Mouse (Mus musculus): ENCODE results near the gene Prss29. TPM values are rescaled to one million over a fixed set of nuclear protein-coding genes. Genes with fewer than 3 reads are reported as not detected.

Prss29 gene
- polyA plus RNA-seq, 1 experiment from 2014 or later = not detected

- no peak for ATAC-seq (ENCODE audit: low FRiP score, low TSS enrichment)
- no peaks in the 10 kb centered on the region for H3K27me3 ChIP-seq (ENCODE audit: control insufficient read depth, insufficient read depth, low read length)
- 87% methylated on average over 3 of the region's 3 CpGs for WGBS
- H3K4me1 ChIP-seq (ENCODE audit: control insufficient read depth, insufficient read depth, low read length) = no peaks in the 10 kb centered on the region
- H3K27ac ChIP-seq (replicated peaks; ENCODE audit: low read depth, low read length) = no peak within 1 kb of the TSS
- no peak for DNase-seq
- H3K9ac ChIP-seq (replicated peaks; ENCODE audit: low read length) = no peak within 1 kb of the TSS
- no peak within 1 kb of the TSS for H3K4me3 ChIP-seq (replicated peaks; ENCODE audit: low read depth, low read length)
- H3K36me3 ChIP-seq (ENCODE audit: control insufficient read depth, insufficient read depth, low read length) = no peaks in the 10 kb centered on the region
- H3K9me3 ChIP-seq (ENCODE audit: control insufficient read depth, low read length) = no peaks in the 10 kb centered on the region
- no peak within 1 kb of the TSS for H3K4me2 ChIP-seq (ENCODE audit: low read length)
Observed at GRCm38 (mm10) chr17:25368973-25369372, 50.5 kb downstream of the Prss29 start, which contains the start of gene Tpsg1. Gene Tpsg1, plus strand, starts transcription at chr17:25369273.

Other genes starting within 250 kb of the Prss29 start
- gene Tmem204, start 235.1 kb upstream of the Prss29 start, polyA plus RNA-seq (2014; fragmentation: Nextera tagmentation; extraction: Ambion mirVana) = 6.5 and 10.8 TPM in 2 replicates
- gene Telo2, start 202.7 kb upstream of the Prss29 start, polyA plus RNA-seq (2014; fragmentation: Nextera tagmentation; extraction: Ambion mirVana) = 34.1 and 34.4 TPM in 2 replicates
- not detected in 2 replicates for gene Ptx4, start 197.9 kb upstream of the Prss29 start, polyA plus RNA-seq (2014; fragmentation: Nextera tagmentation; extraction: Ambion mirVana)
- gene Clcn7, start 185.3 kb upstream of the Prss29 start, polyA plus RNA-seq (2014; fragmentation: Nextera tagmentation; extraction: Ambion mirVana) = 26.3 and 29.9 TPM in 2 replicates
- not detected in 2 replicates for gene Ccdc154, start 156.2 kb upstream of the Prss29 start, polyA plus RNA-seq (2014; fragmentation: Nextera tagmentation; extraction: Ambion mirVana)
- gene Gm38655, start 143.2 kb upstream of the Prss29 start, polyA plus RNA-seq (2014; fragmentation: Nextera tagmentation; extraction: Ambion mirVana) = not detected in 2 replicates
- 33.6 and 34.3 TPM in 2 replicates for gene BC003965, start 134.1 kb upstream of the Prss29 start, polyA plus RNA-seq (2014; fragmentation: Nextera tagmentation; extraction: Ambion mirVana)
- 9.2 and 9.5 TPM in 2 replicates for gene Unkl, start 130.3 kb upstream of the Prss29 start, polyA plus RNA-seq (2014; fragmentation: Nextera tagmentation; extraction: Ambion mirVana)
- gene Gnptg, start 78.5 kb upstream of the Prss29 start, polyA plus RNA-seq (2014; fragmentation: Nextera tagmentation; extraction: Ambion mirVana) = 79.0 and 83.9 TPM in 2 replicates
- 52.1 and 56.9 TPM in 2 replicates for gene Tsr3, start 78.5 kb upstream of the Prss29 start, polyA plus RNA-seq (2014; fragmentation: Nextera tagmentation; extraction: Ambion mirVana)
- 11.6 and 17.7 TPM in 2 replicates for gene Baiap3, start 62.3 kb upstream of the Prss29 start, polyA plus RNA-seq (2014; fragmentation: Nextera tagmentation; extraction: Ambion mirVana)
- 505 and 564 TPM in 2 replicates for gene Ube2i, start 44.0 kb upstream of the Prss29 start, polyA plus RNA-seq (2014; fragmentation: Nextera tagmentation; extraction: Ambion mirVana)
- not detected in 2 replicates for gene Prss34, start 20.3 kb upstream of the Prss29 start, polyA plus RNA-seq (2014; fragmentation: Nextera tagmentation; extraction: Ambion mirVana)
- gene Prss28, start 10.0 kb upstream of the Prss29 start, polyA plus RNA-seq (2014; fragmentation: Nextera tagmentation; extraction: Ambion mirVana) = not detected in 2 replicates
- gene Tpsab1, start 26.9 kb downstream of the Prss29 start, polyA plus RNA-seq (2014; fragmentation: Nextera tagmentation; extraction: Ambion mirVana) = not detected in 2 replicates
- gene Tpsb2, start 47.7 kb downstream of the Prss29 start, polyA plus RNA-seq (2014; fragmentation: Nextera tagmentation; extraction: Ambion mirVana) = 0.20 TPM in 1 of 2 replicates, not detected in the other
- gene Tpsg1, start 50.6 kb downstream of the Prss29 start, polyA plus RNA-seq (2014; fragmentation: Nextera tagmentation; extraction: Ambion mirVana) = 0.61 and 1.2 TPM in 2 replicates
- gene Cacna1h, start 115.1 kb downstream of the Prss29 start, polyA plus RNA-seq (2014; fragmentation: Nextera tagmentation; extraction: Ambion mirVana) = 11.3 and 15.0 TPM in 2 replicates
- gene Tekt4, start 136.0 kb downstream of the Prss29 start, polyA plus RNA-seq (2014; fragmentation: Nextera tagmentation; extraction: Ambion mirVana) = 0.46 and 0.50 TPM in 2 replicates
- 0.36 and 0.61 TPM in 2 replicates for gene Sstr5, start 178.6 kb downstream of the Prss29 start, polyA plus RNA-seq (2014; fragmentation: Nextera tagmentation; extraction: Ambion mirVana)